Mouse (Mus musculus) right cerebral cortex, postnatal 4 days (tissue): ENCODE results near the gene Atp13a2.

Experiments
- DNase-seq: peaks from one replicate; pipeline ENCODE4 v3.0.0-alpha.2; 2022

Atp13a2 gene

GRCm38 (mm10) chr4:140986711-140987395, at the start of gene Atp13a2:
Atp13a2 (plus strand) TSS chr4:140986873.
- DNase-seq = peak; percentile 92

- DNase-seq = no peak
These were observed 42.3 kb upstream of the Atp13a2 start for GRCm38 (mm10) chr4:140944356-140944755.

DNA sequence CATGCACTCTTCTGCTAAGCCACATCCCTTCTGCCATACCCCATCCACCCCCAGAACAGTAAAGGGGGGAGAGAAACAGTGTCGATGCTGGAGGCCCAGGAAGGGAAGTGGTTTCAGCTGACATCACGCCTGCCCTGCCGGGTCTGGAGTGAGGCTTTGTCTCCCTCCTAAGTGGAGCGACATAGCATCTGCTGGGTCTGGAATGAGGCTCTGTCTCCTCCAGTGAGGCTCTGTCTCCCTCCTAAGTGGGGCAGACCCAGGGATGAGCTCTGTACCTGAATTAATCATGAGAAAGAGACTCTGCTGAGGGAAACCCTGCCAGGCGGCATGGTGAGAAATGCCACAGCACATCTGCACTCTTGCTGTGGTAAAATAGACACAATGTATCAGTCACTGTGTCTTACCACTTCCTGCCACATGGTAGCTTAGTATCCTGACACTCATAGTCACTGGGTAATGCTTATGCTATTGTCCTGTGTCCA, 41.7 kb upstream of the Atp13a2 start:
- DNase-seq = no peak

DNA sequence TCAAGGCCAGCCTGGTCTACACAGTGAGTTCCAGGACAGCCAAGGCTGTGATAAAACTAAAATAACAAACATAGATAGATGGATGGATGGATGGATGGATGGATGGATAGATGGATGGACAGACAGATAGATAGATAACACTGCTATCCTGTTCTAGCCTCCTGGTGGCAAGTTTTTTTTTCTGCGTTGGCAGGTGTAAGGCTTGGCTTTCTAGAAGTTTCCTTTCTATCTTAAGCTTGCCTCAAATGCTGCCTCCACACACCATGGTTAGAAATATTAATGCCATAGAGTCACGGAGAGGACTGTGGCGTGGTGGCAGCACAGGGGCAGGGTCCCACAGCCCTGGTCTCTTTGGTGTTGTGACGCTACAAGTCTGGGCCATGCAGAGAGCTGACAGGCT, 41.1 kb upstream of the Atp13a2 start:
- DNase-seq = no peak

- no peak for DNase-seq
These were observed 40.6 kb upstream of the Atp13a2 start for GRCm38 (mm10) chr4:140946048-140946447.

DNA sequence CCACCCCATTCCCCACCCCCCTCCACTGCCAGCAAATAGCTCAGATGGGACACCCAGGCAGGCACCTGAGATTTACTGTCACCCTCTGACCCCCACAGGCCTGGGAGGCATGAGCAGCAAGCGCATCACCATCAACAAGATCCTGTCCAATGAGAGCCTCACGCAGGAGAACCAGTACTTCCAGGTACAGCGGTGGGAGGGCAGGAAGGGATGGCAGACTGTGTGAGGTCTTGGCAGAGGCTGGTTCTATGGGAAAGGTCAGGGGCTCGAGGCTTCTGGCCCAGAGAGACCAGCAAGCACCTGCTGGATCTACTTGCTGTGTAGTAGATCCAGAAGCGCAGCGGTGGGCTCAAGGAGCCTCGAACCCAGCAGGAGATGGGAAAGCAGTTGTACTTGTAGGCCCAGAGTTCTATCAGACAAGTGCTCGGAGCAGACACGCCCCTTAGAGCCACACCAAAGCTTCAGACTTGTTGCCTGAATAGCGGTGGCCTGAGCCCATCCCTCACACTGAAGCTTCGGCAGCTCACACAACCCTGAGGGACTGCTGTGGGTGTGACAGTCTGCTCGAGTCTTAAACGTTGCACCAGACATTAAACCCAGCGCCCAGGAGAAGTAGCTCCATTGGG, 40.0 kb upstream of the Atp13a2 start:
- no peak for DNase-seq

DNA sequence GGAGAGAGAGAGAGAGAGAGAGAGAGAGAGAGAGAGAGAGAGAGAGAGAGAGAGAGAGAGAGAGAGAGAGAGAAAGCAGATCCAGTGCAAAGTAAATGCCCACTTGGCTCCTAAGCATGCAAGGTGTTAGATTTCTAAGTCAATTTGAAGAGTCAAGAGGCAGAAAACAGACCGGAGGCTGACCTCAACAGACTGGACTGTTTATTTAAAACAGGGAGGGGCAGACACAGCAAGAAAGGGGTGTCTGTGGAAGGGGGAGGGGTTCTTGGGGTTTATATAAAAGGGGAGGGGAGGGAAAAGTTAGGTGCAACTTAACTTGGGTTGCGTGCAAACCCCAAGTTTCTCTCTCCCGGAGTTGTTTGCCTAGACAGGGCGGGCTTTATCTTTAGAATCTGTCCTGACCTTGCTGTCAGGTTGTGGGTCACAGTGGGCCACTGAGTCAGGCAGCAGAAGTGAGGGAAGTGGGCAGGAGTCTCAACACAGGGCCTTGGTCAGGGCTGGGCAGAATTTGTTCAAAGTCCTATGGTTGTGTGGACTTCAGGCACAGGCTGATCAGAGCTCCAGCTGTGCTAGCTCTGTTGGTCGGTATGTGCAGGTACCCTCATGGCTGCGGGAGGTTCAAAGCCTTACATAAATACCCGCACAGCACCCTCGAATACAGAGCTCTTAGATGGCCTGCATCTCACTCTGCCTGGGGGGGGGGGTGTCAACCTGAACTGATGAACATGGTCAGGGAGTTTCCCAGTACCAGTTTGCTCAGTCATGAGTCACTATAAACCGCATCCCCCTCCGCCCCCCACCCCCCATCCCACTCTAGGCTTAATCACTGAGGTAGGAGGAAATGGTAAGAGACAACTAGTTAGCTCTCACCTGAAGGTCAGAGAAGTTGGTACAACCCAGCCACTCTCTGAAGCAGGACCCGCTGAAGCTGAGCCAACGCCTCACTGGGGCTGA, 38.9 kb upstream of the Atp13a2 start:
- no peak for DNase-seq

DNA sequence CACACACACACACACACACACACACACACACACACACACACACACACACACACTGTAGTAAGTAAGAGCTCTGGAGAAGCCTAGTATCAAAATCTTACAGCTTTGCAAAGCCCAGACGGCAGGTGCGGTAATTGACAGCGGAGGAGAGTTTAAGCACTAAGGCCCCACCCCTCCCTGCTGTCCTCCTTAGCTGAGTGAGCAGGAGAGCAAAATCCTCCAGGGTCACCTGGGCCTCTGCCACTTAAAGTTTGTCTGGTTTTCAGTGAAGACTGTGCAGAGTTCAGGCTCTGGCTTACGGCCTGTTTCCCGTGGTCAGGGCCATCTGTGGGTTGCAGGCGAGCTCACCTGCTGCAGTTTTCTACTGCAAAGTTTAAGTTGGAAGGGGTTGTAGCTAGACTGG, 38.2 kb upstream of the Atp13a2 start:
- no peak for DNase-seq

GRCm38 (mm10) chr4:140949052-140949451, 37.6 kb upstream of the Atp13a2 start:
- DNase-seq = no peak

GRCm38 (mm10) chr4:140949616-140950015, 37.1 kb upstream of the Atp13a2 start:
- DNase-seq = no peak

- peak; percentile 49 for DNase-seq
These were observed 36.1 kb upstream of the Atp13a2 start for GRCm38 (mm10) chr4:140950574-140950973.

- no peak for DNase-seq
These were observed 34.6 kb upstream of the Atp13a2 start for GRCm38 (mm10) chr4:140951861-140952641.

DNA sequence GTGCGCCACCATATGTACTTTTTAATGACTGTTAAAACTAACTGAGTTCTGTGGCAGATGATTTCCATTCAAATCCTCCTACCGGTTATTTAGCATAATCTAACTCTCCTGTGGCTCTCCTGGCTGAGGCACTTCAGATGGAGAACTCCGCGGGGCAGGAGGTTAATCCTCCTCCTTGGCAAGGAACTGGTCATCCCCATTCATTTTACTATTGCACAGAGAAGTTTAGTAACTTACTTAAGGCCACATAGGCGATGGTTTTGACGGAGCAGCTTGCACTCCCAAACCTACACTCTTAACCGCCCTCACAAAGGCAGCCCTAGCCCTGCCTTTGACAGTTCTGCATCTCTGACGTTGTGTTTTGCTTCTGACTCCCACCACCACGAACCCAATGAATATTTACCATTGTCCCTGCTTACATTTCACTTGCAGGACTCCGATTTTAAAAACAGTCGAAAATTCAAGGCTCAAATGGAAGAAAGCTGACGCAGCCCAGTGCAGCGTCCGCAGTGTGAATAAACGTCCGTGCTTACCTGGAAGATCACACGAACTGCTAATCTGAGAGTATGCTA, 29.5 kb upstream of the Atp13a2 start:
- no peak for DNase-seq

DNA sequence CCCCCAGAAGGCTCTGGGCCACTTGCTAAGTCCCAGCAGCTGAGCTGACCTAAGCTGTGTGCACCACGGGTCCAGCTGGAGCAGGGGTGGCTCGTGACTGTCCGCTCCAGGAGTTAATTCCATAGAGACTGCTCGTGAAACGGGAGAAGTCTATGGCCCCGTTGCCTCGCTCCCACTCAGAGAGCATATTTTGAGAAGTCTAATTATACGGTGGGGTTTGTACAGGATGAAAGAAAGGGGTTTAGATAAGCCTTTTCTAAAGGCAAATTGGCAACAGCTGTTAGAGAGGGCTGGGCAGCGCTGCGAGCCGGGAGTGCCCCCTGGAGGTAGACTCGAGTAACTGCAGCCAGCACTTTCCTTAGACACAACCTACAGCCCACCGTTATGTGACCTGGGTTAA, 28.9 kb upstream of the Atp13a2 start:
- peak; percentile 78 for DNase-seq

- no peak for DNase-seq
These were observed 28.4 kb upstream of the Atp13a2 start for GRCm38 (mm10) chr4:140958319-140958718.

- DNase-seq = no peak
These were observed 27.5 kb upstream of the Atp13a2 start for GRCm38 (mm10) chr4:140959128-140959679.

DNA sequence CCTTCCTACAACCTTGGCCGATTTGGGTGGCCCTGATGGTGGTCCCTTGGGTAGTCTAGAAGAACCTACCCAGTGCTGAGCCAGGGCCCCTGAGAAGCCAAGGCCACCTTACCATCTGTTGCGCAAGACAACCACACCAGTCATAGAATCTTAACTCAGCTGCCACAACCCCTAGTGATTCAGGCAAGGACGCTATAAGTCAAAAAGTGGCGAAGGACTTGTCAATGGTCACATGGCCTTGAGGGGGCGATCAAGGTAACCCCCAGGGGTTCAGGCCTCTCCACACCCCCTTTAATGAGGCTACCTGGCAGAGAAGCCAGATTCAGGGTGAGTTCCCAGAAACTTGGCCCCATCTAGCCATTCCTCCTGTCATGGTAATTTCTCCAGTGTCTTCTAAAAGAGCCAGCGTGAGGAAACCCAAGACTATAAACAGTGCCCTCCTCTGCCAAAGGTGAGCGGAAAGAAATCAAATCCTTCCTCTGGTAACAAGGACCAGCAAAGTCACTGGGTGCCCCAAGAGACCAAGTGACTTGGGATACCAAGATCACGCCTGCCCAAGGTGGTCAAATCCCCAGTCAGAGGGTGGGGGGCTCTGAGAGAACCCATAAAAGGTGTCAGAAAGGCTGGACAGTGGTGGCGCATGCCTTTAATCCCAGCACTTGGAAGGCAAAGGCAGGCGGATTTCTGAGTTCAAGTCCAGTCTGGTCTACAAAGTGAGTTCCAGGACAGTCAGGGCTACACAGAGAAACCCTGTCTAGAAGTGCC, 26.8 kb upstream of the Atp13a2 start:
- DNase-seq = no peak

DNA sequence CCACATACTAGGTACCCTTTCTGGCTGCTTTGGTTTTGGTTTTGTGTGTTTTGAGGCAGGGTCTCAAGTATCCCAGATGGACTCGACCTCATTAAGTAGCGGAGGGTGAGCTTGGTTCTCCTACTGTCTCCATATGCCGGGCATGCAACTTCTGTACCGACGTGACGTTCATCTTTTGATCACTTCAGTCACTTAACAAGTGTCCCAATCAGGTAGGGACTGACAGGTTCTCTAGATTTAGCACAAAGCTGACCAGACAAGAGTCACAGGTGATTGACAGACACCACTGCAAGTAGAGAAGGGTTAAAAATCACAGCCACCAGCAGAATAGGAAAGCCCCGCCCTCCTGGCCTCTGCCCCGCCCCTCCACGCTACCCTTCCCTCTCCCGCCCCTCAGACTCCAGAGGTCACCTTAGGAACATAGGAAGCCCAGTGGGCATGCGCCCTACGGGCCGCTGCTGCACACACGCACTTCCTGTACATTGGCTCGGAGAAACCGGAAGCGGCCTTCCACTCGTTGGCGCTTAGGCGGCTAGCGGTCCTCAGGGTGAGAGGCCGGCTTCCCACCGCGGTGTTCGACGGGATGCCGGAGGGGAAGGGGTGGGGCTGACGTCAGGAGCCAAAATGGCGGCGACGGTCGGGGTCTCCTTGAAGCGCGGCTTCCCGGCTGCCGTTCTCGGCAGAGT, 25.7 kb upstream of the Atp13a2 start, which contains the start of gene Sdhb:
TSS of gene Sdhb (plus strand) at position 423 of the 686 bp plus-strand sequence.
- peak; percentile 91 for DNase-seq

DNA sequence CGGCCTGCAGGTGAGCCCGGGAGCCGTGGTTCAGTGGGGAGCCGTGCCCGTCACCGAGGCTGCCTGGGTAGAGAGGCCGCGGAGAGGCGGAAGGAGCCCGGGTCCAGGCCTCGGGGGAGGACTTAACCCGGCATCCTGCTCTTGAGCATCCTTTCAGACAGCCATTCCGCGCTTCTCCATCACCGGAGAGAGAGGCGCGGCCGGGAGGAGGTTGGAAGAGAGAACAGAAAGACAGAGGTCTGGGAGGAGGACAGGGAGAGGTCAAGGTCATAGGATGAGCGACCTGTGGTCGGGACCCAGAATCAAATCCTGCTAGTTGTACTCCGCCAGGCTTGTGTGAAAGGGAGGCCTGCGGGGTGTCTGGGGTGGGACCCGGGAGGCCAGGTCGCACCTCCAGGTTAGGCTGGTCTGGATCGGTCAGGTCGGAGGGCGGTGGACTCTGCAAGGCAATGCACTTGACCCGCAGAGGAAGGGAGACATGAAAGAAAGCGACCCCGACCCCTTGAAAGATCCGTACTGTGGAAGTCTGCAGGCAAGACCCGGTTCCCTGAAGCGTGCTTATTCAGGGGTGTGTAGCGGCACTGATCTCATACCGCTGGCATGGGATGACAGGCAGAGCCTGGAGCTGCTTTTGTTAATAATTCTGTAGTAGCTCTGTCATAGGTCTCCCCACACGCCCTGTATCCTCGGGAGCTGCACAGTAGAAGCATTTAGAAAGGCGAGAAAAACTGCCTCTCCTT, 25.0 kb upstream of the Atp13a2 start:
- DNase-seq = no peak
